ENCODE assay signal across 1 mouse cellular context in the genomic region with DNA sequence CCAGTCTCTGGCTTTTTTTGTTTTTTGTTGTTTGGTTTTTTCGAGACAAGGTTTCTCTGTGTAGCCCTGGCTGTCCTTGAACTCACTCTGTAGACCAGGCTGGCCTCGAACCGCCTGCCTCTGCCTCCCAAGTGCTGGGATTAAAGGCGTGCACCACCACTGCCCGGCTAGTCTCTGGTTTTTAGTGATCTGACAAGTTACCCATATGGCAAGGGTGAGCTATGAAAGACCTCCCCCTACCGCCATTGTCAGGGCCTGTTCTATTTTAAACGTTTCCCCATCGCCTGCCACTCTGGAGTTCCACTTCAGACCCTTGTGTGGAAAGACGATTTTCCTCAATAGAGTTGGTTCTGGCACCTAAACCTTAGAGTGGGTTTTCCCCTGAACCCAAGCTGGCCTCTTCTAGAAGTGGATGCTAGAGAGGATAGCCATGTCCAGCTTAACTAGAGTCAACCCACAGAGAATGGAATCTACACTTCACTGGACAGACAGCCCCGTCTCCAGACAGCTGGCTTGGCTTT.
TF ChIP-seq lines count a peak whose summit lies in the region.

No protein-coding gene starts in this region.

TF ChIP-seq in ES-E14, 5 proteins besides CTCF, POLR2A, EP300 and RAD21 (continued from another document):
- no peak for TF ChIP-seq MAFK (IDR thresholded peaks at IDR 0.05; ENCODE audit: insufficient read depth, low read depth, low read length)
TF ChIP-seq in ES-E14: peak in this region for 0.
